Mouse (Mus musculus) frontal cortex, postnatal 10 days (tissue): ENCODE results near the gene Mocs1.
"Not testable (repeated sequence)": the region's sequence is repeated elsewhere in the genome, so short reads cannot be mapped to it uniquely, and the experiment has no call there.

Source experiments
- DNase-seq, 2 experiments: peaks; one replicate each; pipeline ENCODE4 v3.0.0; 2022; ENCODE audit warnings: low spot score in 2 of 2, mixed read lengths in 1 of 2

The Mocs1 gene

GRCm38 (mm10) chr17:49432071-49432711 lies 4.0 kb downstream of the Mocs1 start:
- peak in 1 of 2 experiments; percentile 11 for DNase-seq

GRCm38 (mm10) chr17:49433071-49433470 lies 4.9 kb downstream of the Mocs1 start:
- no peak for DNase-seq

GRCm38 (mm10) chr17:49434236-49434635 lies 6.1 kb downstream of the Mocs1 start:
- peak in 1 of 2 experiments; percentile 1 for DNase-seq

- no peak for DNase-seq
Measured at GRCm38 (mm10) chr17:49435081-49435480, 6.9 kb downstream of the Mocs1 start.

- no peak for DNase-seq
Measured at GRCm38 (mm10) chr17:49436631-49437030, 8.5 kb downstream of the Mocs1 start.

- not testable (repeated sequence) for DNase-seq
Measured at GRCm38 (mm10) chr17:49437306-49437705, 9.1 kb downstream of the Mocs1 start.

- no peak for DNase-seq
Measured at GRCm38 (mm10) chr17:49438822-49439574, 10.8 kb downstream of the Mocs1 start.

GRCm38 (mm10) chr17:49439706-49440105 lies 11.5 kb downstream of the Mocs1 start:
- DNase-seq, result no peak

- no peak for DNase-seq
Measured at GRCm38 (mm10) chr17:49440331-49441130, 12.4 kb downstream of the Mocs1 start.

- not testable (repeated sequence) for DNase-seq
Measured at GRCm38 (mm10) chr17:49442841-49443240, 14.7 kb downstream of the Mocs1 start.

- no peak for DNase-seq
Measured at GRCm38 (mm10) chr17:49448570-49449229, 20.5 kb downstream of the Mocs1 start.

GRCm38 (mm10) chr17:49449230-49449608 lies 21.1 kb downstream of the Mocs1 start:
- DNase-seq, result no peak

- no peak for DNase-seq
Measured at GRCm38 (mm10) chr17:49450922-49451321, 22.8 kb downstream of the Mocs1 start.

GRCm38 (mm10) chr17:49456334-49456733 lies 28.2 kb downstream of the Mocs1 start:
- DNase-seq, result no peak

- no peak for DNase-seq
Measured at GRCm38 (mm10) chr17:49457833-49458232, 29.7 kb downstream of the Mocs1 start.

GRCm38 (mm10) chr17:49458386-49458785 lies 30.2 kb downstream of the Mocs1 start:
- no peak for DNase-seq

GRCm38 (mm10) chr17:49464884-49465283 lies 36.7 kb downstream of the Mocs1 start:
- DNase-seq, result no peak

- peak in 1 of 2 experiments; percentile 65 for DNase-seq
Measured at GRCm38 (mm10) chr17:49468223-49468622, 40.1 kb downstream of the Mocs1 start.

GRCm38 (mm10) chr17:49472626-49473025 lies 44.5 kb downstream of the Mocs1 start:
- DNase-seq, result no peak

- no peak for DNase-seq
Measured at GRCm38 (mm10) chr17:49474051-49474450, 45.9 kb downstream of the Mocs1 start.

GRCm38 (mm10) chr17:49475174-49475573 lies 47.0 kb downstream of the Mocs1 start:
- DNase-seq, result no peak

GRCm38 (mm10) chr17:49477370-49477769 lies 49.2 kb downstream of the Mocs1 start:
- DNase-seq, result no peak
